Mouse (Mus musculus): ENCODE data around the gene Ano8.
A peak's percentile ranks its signal among the peaks of the same experiment; 100 is the strongest.

Ano8 gene

DNA sequence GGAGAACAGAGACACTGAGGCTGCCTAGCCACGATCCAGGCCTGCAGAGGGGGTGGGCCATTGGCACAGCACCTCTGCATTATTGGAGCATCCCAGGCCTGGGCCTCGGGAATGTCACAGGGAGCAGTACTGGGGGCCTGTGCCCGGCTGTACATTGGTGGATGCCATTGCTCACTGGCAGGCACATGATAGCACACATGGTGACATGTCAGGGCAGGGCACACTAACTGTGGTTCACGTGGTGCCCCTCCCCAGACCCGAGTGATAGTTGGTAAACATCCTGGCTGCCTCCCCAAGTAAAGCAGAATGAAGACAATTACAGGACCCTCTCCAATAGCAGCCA, 14.9 kb downstream of the Ano8 start:
- no peak for DNase-seq (ENCODE audit: low spot score in 2 of 2)

DNA sequence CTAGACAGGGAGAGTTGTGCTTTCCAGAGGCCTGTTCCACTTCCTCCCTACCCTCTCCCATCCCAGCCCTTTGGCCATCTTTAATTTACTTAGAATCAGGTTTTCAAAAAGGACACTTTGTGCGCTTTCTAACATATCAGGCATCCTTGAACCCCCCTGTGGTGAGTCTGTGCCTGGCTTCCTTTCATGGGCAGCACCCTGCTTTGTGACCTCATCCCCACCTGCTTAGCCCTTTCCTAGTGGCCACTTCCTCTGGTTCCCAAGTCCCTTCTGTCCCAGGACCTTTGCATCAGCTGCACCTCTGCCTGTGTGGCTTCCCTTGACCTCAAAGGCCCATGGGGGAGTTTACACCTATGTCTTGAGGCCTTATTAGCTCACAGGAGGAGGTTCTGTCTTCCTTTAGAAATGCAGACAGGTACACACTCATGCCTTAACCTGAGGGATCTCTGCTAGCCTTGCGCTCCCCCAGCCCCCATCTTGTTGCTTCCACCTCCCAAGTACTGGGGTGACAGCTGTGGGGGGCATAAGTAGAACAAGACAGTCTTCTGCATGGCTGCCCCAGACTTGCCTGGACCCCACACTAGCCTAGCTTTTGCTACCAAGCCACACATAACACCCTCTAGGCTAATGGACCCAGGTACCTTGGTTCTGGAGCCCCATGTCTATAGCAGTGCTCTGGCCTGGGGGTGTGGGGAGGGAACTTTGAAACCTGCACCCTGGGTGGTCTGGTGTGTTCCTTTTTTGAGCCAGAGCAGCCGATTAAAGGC, 15.4 kb downstream of the Ano8 start:
- DNase-seq (ENCODE audit: low spot score in 2 of 2), result no peak

DNA sequence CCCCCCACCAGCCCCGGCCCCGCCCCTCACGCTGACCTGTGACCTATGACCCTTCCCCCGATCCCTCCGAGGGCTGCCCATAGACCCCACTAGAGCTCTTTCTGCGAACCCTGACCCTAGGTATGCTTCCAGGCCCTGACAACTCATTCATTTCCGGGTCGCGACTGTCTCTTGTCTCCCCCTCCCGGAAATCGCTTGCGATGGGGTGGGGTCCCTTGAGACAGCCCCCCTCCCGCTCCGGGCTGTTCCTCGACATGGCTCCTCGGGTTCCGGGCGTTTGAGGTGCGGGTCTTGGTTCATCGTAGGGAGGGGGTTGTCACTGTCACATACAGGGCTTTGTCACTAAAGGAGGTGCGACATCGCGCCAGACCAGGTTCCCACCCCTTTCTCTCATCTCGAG, 16.4 kb downstream of the Ano8 start:
- peak in 1 of 2 experiments; percentile 64 for DNase-seq (ENCODE audit: low spot score in 2 of 2)

DNA sequence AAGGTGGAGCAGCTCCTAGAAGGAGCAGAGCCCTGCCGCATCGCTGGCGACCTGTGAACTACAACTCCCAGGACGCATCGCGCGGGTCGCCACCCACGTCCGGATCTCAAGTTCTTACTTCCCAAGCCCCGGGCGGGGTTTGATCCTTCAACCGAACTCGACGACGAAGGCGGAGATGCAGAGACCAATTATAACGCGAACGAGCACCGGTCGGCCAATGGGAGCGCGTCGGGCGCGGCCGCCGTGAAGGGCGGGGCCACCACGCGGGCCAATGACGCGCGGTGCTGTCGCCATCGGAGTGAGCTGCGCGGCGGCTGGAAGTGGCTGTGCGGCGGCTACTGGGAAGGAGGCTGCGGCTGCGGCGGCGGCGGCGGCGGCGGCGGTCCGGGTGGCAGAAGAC, 16.8 kb downstream of the Ano8 start, which contains the start of gene Dda1:
Gene Dda1 (plus strand): TSS at position 284 of the 400 bp plus-strand sequence.
- DNase-seq (ENCODE audit: low spot score in 2 of 2), result peak; percentile 98 to 99

DNA sequence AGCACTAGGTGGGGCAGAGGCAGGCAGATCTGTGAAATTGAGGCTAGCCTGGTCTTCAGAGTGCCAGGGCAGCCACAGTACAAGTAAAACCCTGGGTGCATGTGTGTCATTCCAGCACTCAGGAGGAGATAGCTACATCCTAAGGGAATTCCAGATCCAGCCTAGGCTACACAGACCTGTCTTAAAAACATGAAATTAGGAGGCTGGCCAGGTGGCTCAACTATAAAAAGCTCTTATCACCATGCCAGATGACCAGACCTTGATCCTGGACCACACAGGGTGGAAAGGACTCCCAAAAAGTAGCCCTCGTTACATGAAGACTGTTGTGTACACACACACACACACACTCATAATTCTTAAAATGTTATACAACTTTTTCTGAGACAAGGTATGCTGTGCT, 17.8 kb downstream of the Ano8 start:
- DNase-seq (ENCODE audit: low spot score in 2 of 2), result no peak

DNA sequence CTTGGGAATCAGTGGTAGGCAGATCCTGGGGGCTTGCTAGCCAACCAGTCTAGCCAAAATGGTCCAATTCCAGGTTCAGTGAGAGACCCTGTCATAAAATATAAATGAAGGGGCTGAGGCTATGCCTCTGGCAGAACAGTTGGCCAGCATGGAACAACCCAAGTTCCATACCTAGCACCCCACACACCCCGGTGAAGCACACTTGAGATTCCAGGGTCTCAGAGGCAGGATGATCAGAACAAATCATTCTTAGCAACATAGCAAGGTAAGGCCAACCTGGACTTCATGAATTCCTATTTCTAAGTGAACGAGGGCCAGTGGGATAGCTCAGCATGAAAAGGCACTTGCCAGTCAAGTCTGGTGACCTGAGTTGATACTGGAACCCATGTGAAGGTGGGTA, 18.6 kb downstream of the Ano8 start:
- no peak for DNase-seq (ENCODE audit: low spot score in 2 of 2)

DNA sequence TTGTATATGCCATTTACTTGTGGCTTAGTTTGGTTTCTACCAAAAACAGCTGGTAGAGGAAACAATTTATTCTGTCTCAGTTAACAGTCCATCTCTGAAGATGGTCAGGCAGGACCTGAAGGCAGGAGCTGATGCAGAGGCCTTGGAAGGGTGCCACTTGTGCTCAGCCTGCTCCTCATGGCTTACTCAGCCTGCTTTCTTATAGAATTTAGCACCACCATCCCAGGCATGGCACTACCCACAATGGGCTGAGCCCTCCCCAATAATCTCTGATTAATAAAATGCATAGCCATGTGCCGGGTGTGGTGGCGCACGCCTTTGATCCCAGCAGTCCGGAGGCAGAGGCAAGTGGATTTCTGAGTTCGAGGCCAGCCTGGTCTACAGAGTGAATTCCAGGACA, 19.6 kb downstream of the Ano8 start:
- DNase-seq (ENCODE audit: low spot score in 2 of 2), result no peak

DNA sequence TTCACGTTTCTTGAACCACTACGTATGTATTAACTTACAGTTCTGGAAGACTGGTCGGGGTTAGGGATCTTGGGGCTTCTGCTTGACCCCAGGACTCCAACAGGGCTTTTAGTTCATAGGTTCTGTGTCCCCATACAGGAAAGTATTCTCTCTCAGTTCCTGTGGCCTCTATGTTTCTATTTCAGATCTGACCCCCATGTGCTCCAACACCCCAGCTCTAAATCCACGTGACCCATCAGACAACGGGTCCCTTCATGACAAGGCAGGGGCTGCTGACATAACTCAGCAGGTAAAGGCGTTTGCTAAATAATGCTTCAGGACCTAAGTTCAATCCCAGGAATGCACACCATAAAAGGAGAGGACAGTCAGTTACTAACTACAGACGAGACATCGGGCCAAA, 20.0 kb downstream of the Ano8 start:
- DNase-seq (ENCODE audit: low spot score in 2 of 2), result no peak

DNA sequence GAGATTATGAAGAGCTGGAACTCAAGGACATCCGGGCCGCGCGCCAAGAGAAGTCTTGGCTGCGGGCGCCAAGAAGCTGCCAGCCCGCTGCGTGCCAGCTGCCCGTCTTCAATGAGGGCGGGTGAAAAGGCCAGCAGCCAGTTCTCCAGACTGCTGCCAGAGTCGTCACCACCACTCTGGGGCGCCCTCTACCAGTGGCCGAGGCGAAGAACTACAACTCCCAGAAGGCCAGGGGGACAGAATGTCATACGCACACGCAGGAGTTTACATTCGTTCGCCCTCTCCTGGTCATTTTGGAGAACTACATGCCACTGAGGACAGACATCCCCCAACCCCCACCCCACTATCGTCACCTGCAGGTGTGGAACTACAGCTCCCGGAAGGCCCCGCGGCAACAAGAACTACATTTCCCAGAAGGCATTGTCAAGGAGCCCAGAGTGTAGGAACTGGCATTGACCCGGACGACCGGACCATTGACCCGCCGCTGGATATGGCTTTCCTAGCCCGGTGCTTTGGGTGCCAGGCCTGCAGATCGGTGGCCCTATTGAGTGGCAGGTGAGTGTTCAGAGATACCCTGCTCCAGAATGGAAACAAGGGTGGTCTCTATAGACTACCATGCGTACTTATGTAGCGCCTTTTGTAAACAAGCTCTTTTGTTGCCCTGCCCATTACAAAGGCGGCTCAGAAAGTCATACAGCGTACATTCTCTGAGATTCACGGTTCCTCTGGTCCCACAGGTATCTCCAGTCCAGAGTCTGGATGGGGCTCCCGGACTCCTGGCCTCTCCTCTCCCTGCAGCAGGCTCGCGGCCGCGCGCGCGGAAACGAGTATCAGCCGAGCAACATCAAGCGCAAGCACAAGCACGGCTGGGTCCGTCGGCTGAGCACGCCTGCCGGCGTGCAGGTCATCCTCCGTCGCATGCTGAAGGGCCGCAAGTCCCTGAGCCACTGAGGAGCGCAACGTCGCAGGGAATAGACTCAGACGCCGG, 21.0 kb downstream of the Ano8 start, which contains the start of gene Mrpl34:
Gene Mrpl34 (plus strand): TSS at position 447 of the 988 bp plus-strand sequence.
- peak; percentile 100 for DNase-seq (ENCODE audit: low spot score in 2 of 2)

DNA sequence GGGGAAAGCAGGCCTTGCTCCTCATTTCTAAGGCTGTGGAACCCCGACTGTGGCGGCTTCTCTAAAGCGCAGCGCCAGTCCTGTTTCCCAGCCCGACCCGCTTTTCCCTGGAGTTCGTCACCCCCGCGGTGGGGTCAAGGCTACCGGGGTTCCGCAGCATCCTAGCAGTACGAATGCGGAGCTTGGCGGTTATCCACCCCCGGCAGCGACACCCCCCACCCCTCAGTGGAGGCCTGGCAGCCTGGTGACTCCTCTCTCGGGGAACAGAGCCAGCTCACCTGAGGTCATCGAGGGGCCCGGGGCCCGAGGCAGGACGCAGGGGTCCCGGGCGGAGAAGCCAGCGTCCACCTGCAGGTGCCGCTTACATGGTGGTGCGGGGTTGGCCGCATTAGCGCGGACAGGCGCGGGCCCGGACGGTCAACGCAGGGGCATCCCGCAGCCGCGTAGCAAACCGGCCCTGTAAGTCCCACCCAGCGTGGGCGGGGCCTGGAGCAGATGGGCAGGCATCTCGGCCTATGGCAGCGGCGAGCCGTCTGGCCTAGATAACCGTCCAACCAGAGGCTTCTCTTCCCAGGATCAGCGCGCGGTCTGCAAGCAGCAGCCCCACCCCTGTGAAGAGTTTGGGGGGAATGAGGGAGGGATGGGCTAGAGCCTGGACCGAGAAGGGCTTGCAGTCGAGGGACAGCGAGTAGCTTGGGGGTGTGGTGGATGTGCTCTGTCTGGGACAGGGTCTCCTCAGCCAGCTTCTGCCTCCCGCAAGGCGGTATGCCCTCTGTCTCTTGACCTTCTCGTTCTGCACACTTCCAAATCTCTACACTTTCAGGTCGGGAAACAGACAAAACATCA, 22.4 kb downstream of the Ano8 start, which contains the start of gene Abhd8:
Gene Abhd8 (minus strand): TSS at position 468 of the 846 bp plus-strand sequence.
- peak; percentile 94 to 99 for DNase-seq (ENCODE audit: low spot score in 2 of 2)

DNA sequence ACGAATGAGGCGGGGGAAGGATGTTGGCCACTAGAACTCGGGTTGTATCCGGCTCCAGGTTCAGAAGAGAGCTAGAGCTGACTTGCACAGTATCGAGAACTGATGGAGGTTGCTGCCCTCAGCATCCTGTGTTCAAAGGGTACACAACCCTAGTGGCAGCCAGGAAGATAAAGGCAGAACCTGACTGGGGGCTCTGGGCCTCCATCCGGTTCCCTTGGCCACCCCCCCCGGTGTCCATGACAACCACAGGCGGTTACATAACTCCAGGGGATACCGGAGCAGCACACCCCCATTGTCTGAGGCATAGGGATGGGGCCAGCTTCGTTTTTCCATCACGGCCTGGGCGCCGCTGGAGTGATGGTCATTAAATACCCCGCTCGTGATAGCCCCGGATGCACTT, 23.0 kb downstream of the Ano8 start:
- peak in 1 of 2 experiments; percentile 63 for DNase-seq (ENCODE audit: low spot score in 2 of 2)

DNA sequence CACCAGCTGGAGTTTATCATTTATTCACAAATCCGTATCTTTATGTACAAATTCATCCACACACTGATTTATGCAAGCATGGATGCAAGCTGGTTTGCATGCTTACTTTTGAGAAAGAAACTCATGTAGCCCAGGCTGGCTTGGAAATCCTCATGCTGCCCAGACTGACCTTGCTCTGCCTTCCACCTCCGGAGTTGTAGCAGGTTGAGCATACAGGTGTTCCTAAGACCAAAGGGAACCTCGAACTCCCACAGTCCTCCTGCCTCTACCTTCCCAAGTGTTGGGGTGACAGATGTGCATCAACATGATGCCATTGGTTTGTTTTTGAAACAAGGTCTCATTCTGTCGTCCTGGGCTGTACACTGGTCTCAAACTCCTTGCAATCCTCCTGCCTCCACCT, 23.6 kb downstream of the Ano8 start:
- DNase-seq (ENCODE audit: low spot score in 2 of 2), result no peak

DNA sequence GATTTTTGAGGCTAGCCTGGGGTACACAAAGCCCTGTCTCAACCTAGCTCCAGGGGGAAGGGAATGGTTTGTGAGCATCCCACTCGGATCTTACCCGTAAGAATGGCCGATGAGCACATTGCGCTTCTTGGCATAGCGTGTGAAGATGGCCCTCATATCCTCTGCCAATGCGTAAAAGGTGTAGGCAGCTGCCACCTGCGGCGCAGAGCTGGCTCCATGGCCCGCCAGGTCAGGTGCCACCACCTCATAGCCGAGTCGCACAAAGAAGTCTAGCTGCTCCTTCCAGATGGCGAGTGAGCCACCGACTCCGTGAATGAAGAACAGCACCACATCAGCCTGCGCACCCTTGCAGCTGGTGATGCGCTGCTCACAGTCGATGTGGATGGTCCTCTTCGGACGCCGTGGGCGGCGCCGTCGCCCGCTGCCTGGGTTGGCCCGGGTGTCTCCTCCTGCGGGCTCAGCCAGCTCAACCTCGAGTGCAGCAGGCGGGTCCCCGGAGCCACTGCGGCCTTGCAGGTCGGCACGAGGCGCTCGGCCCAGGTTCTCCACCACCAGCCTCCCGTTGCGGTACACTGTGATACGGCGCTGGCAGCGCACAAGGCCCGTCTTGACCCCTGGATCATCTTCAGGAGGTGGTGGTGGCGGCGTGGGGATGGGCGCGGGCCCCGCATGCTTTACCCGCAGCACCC, 24.5 kb downstream of the Ano8 start:
- DNase-seq (ENCODE audit: low spot score in 2 of 2), result no peak

DNA sequence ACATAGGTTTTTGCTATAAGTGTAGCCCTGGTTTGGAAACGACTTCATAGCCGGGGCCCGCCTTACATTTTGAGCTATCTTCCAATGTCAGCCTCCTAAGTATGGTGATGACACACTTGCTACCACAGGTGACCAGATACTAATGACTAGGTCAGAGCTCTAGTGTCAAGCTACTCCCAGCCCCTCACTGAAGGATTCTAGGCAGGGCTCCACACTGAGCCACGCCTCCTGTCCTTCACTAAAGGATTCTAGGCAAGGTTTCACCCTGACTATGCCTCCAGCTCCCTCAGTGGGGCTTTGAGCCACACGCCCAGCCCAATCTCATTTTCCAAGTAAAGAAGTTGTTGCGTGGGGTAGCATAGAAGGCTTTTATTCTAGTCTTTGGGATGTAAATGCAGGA, 25.0 kb downstream of the Ano8 start:
- DNase-seq (ENCODE audit: low spot score in 2 of 2), result no peak

DNA sequence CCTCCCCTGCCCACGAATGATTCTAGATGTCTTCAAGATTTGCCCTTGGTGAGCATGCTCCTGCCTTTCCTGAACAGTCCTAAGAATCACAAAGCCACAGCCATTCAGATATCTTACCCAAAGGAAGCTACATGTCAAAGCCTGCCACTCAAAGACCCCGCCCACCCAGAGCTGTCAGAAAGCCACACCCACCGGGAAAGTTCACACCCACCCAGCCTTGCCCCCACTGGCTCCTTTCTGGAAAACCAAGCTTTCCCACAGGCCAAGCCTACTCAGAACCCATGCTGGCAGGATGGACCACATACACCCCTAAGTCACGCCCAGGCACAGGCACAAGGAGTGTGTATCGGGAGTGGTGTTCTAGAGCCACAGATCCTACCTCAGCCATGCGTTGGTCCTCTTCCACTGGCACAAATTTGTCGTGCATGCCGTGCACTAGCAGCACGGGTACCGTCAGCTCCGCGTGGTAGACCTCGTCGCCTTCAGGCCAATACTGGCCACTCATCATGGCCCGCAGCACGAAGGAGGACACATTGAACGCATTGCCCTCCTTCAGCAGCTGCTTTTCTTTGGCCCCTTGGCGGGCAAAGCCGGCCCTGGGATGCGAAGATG, 28.0 kb downstream of the Ano8 start:
- no peak for DNase-seq (ENCODE audit: low spot score in 2 of 2)

DNA sequence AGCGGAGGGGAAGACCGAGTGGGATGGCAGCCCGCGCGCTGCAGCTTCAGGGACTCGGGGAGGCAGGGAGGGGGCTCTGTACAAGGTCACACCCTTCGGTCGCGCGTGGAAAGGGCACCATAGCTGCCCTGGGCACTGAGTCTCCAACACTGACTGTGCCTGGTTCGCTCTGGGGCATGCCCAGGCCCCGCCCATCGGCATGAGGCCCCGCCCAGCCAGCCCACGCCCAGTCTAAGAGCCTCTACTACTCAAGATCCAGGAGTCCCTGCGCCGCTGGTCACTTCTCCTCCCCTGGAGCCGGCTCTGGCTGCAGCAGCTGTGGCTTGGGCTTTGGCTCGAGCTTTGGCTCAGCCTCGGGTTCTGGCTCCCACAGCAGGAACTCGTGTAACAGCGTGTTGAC, 28.9 kb downstream of the Ano8 start:
- DNase-seq (ENCODE audit: low spot score in 2 of 2), result no peak

DNA sequence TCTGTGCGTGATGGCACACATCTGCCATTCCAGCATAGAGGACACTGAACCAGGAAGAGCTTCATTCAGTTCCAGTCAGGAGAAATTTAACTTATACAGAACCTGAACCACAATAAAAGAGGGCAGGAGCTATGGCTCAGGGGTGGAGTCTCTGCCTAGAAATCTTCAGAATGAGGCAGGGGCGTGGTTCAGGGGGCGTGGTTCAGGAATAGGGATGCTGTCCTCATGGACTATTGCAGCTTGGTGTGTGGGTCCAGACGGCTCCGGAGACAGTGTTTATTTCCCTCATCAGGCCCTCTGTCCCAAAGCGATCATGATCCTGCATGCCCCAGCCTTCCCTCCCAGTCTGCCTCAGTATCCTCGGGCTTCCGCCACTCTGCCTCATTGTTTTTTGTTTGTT, 31.1 kb downstream of the Ano8 start:
- DNase-seq (ENCODE audit: low spot score in 2 of 2), result peak in 1 of 2 experiments; percentile 1

DNA sequence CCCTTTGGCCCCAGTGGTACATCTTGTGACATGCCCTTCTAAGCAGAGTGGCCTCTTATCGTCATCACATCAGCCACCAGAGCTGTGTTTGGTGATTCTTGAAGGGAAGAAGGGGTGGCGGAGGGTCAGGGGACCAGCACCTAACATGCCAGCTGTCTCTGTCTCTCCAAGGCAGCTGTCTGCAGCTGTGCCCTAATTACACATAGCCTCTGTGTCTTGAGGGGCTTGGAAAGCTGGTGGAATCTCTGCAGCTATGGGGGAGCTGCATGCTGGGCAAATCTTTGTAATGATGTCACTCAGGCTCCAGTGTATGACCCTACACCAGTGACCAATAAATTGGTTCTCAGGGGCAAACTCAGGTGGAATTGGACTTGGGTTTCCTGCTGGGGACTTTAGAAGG, 33.1 kb downstream of the Ano8 start:
- peak in 1 of 2 experiments; percentile 0 for DNase-seq (ENCODE audit: low spot score in 2 of 2)

DNA sequence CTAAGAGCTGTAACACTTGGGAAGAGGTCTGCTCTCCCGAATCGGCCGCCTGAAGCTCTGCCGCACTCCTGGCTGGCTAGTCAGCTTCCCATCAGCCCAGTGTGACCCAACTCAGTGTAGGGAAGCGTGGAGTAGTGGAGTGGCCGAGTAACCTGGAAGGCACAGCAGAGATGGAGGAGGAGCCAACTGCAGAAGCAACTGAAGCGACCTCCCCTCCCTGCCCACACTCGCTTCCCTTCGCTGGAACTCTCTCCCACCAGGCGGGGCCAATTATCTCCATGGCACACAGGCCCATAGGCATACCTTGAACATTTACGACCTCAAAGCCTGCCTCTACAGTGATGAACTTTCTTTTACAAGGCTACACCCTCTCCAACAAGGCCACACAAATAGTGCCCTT, 34.0 kb downstream of the Ano8 start:
- no peak for DNase-seq (ENCODE audit: low spot score in 2 of 2)

DNA sequence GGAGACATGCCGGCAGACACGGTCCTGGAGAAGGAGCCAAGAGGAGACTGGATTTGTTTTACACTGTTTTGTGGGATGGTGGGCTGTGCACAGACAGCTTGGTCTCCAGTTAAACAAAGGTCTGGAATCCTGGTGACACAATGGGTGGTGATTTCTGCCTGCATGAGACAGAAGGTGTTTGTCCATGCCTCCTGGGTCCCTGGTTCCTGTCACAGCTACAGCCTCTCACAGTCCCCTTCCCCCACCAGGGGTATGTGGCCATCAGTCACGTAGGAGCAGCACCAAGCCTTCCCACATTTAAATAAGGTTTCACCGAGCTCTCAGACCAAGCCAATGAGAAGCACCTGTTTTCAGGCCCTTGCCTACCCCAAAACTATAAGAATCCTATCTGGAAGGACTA, 34.4 kb downstream of the Ano8 start:
- no peak for DNase-seq (ENCODE audit: low spot score in 2 of 2)

DNA sequence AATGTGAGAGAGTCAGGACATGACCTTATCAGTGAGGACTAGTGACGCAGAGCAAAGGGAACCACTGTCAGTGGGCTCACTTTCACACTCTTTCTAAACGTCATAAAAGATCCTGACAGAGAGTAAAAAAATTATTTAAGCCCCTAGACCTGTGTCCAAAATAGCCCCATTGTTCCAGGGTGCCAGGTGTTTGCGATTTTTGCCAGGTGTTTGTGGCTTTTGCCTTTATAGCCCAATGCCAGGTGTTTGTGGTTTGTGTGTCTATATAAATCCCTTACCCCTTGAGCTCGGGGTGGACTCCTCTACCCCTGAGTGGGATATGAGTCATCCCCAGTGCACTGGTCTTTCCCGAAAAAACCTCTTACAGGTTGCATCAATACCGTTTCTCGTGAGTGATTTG, 40.7 kb downstream of the Ano8 start:
- no peak for DNase-seq (ENCODE audit: low spot score in 2 of 2)
